Mouse (Mus musculus): Measurements from ENCODE around the gene Igfbp2.

Igfbp2 gene

DNA sequence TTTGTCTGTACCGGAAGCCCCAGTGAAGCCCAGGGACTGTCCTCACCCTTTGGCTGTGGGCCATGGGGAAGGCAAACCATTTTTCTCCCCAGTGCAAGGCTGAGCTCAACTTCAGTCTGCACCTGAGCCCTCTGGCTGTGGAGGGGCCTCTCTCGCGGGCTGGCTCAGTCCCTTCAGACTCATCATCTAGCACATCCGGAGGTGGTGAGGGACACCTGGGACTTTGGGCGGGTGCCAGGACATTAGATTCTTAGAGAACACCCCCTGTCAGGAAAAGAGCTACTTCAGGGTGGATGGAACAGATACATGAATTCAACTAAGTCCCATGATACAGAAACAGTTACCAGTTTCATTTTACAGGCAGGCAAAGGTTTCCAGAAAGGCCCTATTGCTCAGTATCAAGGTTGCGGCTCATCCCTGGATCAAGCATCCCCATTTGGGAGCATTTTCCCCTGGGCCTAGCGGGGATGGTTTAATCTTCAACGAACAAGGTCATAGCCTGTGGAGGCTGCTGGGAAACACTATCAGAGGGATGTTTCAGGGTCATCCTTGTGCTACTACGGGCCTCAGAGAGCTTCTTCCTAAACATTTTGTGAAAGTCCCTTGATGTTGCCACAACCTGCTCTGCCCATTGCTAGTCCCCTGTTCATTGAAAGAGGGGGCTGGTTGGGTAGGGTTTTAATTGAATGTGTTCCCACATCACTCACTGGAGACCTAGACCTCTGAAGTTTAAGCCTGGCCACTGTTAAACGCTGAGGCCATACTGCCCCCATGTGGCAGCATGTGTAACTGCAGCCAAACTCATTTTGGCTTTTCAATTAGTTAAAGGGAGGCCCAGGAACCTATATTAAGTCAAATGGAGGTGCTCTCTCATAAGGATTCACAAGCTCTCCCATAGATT is 30.3 kb downstream of the Igfbp2 start:
- peak; percentile 60 for DNase-seq (ENCODE audit: low read depth, low spot score)

DNA sequence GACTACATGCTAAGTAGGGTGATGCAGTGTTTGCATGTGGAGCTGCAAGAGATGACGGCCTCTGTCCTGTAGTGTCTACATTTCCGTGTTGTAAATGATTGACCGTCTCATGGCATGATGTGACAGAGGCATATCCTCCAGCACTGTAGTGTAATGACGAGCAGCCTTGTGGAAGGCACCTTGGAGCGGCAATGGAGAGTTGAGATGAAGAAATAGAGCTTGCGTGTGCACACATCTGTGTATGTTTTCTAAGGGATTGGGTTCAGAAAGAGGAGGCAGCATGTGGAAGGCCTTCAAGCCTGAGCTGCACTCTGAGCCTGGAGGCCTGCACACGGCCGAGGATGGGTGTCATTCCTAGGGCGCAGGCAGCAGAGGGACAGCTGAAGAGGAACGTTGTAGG is 31.4 kb downstream of the Igfbp2 start:
- DNase-seq (ENCODE audit: low read depth, low spot score), result no peak

DNA sequence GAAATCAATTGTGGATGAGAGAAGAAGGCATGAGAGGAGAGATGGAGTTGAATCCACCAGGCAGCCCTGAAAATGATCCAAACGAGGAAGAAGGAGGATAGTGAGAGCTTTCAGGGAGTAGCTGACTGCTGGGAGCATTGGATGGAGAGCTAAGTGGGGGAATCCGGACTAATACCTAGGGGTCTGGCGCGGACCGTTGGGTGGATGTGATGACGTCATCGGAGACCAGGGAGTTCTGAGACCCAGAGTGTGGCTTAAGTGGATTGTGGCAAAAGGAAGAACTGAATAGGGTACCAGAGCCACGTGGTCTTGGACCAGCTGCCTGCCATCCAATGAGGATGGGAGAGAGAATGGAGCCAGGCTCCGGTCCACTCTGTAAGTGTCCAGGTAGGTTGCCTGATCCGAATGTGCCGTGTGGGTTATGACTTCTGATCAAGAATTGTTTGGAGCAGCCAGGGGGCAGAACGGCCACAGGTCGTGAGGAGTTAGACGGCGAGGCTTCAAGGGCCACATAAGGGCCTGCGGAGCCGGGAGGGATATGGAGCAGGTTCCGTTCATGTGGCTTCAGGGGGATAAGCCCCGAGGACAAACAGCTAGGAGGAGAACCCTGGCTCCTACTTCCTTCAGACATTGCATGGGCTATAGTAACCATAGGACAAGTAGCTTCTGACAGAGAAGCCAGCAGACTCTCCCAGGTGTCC is 32.1 kb downstream of the Igfbp2 start:
- DNase-seq (ENCODE audit: low read depth, low spot score), result no peak

DNA sequence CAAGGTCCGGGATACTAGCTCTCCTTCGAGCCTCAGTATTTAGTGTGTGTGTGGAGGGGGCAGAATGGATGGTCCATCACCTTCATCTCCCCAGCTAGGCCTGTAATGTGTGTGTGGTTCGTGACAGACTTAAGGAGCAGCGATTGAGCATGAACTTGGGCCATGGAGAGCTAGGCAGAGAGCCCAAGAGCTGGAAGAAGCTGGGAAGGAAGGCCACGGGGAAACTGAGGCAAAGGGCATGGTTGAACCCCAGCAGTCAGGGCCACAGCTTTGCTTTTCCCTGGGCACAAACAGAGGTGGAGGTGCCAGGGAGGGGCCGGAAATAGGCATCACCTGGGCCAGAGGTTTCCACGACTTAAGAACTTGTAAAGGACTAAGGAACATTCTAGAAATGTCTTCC is 32.8 kb downstream of the Igfbp2 start:
- DNase-seq (ENCODE audit: low read depth, low spot score), result no peak

DNA sequence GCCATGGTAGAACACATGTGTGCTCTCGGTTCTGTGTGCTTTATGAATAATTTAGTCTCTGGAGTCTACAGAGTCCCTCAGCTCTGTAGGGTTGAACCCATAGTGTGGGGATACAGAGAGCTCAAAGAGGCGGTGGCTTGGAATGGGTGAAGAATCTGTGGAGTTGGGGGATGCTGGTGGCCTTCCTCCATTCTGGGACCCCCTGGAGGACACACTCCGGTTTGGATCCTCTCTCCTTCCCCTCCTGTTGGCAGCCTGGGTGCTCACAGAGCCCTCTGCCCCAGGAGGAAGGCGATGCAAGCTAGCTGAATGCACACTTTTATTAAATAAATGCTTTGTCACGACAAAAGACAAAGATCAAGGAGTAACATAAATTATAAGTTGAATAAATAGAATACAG is 33.3 kb downstream of the Igfbp2 start:
- no peak for DNase-seq (ENCODE audit: low read depth, low spot score)

DNA sequence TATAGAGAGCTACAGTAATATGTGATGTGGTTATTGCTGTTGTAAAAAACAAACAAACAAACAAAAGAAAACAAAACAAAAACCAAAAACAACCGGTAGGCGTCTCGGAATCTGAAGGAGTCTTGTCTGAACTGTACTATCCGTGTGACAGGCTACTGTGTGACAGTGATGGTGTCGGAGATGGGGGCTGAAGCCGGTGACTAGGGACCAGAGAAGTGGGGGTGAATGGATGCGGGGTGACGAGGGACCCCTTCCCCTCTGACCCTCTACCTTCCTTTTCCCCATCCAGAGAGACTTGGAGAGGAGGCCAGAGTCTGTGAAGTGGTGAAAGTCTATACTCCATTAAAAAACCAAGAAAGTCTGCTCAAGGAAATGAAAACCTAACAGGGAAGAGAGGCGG is 34.0 kb downstream of the Igfbp2 start:
- DNase-seq (ENCODE audit: low read depth, low spot score), result no peak

DNA sequence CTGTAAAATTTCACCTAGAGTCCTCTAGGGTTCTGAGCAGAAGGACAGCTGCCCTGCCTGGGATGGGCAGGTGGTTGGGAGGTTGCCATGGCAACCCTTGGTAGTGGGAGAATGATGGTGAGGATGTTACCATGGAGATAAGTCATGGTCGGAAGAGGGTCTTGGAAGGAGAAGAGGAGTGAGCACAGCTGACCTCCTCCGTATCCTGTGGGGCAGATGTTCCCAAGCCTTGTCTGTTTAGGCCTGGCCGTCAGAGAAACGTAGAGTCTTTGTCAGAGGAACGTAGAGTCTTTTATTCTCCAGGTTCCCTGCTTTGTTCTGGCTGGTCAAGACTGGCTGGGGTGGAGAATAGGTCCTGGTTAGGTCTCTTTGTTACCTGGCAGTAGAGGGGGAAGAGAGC is 34.6 kb downstream of the Igfbp2 start:
- DNase-seq (ENCODE audit: low read depth, low spot score), result no peak

DNA sequence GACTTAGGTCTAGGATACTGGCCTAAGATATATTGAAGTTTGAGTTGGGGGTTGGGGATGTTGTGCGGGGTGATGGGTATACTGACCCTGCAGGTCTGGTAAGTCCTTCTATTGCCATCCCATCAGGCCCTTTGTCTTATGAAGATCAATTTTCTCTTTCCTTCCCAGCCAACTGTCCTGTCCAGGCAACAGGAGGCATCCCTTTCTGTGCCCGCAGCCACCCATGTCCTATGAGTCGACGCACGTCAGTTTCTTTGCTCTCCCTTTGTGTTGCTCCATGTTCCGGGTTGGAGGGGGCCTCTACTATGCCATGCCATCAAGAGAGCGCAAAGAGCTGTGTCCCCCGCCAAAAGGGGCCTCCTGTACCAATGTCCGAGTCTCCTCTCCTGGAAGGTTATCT is 35.7 kb downstream of the Igfbp2 start:
- DNase-seq (ENCODE audit: low read depth, low spot score), result no peak

DNA sequence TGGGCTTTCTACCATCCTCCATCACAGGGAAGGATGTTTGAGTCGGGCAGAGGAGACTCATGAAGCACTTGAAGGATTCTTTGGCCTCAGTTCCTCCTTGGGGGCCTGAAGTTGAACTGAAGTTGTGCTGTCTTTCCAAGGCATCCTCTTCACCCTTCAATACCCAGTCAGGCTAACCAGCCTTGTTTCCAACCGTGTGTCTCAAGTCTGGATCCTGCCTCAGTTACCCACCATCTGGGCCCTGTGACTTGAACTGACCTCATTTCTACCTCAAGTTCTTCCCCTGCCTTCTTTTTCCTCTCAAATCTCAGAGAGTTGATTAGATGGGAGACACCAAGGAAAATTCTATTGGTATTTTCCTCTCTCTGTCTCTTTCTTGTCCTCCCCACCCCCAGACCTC is 36.2 kb downstream of the Igfbp2 start:
- DNase-seq (ENCODE audit: low read depth, low spot score), result no peak

DNA sequence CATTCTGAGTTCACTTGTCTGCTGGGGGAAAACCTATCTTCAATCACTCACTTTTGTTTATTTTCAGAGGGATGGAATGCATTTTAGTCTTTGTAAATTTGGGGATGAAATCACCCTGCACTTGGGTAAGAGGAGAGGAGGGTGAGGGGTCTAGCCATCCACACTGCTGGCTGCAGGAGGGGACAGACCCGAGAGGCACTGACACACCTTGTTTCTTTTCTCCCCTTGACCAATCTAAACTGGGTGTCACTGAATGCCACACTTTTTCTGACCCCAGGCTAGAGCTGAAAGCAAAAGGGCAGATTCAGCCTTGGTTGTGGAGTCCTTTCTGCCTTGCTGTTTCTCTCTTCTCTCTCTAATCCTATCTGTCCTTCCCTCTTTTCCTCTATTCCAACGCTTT is 37.4 kb downstream of the Igfbp2 start:
- no peak for DNase-seq (ENCODE audit: low read depth, low spot score)

DNA sequence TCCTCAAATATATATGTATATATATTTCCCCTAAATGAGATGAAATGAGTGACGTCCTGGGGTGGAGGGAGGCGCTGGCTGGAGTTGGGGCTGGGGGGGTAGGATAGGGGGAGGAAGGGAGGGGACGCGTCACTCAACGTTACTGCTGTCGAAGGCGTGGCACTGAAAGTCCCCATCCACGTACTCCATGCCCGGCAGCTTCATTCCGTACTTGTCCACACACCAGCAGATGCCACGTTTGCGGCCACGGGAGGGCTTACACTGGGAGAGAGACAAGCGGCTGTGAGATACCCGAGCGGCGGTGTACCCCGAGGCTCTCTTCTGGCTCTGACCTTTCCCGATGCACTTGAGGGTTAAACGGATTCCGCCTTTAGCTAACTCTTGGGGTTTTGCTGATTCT is 37.9 kb downstream of the Igfbp2 start:
- no peak for DNase-seq (ENCODE audit: low read depth, low spot score)

DNA sequence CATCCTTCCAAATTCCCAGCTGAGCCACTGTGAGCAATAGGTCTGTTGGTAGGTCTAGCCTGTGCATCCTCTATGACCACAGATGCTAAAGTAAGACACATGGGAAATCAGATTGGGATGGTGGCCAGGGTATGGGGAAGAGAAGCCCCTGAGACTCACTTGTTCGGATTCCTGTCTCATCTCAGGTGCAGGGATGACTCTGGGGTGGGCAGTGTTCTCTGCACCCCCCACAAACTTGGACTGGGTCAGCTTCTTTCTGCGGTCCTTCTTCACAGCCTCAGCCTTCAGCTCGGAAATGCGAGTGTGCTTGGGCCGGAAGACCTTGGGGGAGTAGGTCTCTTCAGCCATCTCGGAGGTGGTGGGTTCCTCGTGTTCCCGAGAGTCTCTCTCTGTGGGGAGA is 39.4 kb downstream of the Igfbp2 start:
- DNase-seq (ENCODE audit: low read depth, low spot score), result no peak

DNA sequence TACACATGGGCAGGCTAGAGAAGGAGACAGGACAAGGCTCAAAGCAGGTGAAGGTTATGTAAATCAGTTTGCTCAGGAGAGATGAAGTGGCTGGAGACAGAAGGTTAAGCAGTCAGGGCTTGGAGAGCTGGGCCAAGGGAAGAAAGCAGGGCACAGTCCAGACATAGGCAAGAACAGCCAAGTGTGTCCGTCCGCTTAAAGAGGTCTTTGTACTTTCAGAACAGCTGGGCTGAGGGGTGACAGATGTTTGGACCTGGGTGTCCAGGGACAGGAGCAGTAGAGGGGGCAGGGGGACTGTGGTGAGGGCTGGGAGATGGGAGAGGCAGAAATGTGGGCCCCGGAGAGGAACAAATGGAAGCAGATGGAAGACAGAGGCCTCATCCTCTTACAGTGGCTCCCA is 40.0 kb downstream of the Igfbp2 start:
- no peak for DNase-seq (ENCODE audit: low read depth, low spot score)

DNA sequence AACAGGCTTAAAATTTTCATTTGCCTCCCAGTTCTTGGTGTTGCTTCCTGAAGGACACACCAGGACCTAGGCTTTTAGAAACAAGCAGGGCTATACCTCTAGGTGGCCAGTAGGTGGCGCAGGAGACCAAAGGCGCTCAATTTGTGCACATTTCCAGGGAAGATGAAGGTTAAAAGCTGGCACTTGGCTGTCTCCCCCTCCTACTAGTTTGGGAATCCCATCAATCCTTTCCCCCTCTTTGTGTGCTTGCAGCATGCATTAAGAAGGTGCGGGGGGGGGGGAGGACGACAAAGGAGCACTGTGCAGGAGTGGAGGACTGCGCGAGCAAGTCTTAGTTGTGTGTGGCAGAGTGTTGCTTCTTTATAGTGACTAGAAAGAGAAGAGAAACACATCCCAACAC is 41.6 kb downstream of the Igfbp2 start:
- peak; percentile 88 for DNase-seq (ENCODE audit: low read depth, low spot score)

DNA sequence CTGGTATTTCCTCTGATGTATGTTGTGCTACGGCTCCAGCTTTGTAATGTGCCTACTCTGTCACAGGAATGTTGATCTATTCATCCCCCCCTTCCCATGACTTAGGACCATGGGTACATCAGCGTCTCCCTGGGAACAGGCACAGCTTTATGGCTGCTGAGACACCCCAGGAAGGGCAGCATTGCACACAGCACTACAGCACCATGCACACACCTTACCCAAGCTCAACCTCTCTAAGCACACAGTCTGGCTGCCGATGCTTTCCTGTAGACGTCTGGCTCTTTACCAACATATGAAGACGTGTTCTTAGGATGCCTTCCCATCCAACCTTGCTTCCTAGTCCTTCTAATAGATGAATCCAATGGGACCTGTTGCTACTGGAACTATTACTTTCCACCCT is 42.1 kb downstream of the Igfbp2 start:
- no peak for DNase-seq (ENCODE audit: low read depth, low spot score)

DNA sequence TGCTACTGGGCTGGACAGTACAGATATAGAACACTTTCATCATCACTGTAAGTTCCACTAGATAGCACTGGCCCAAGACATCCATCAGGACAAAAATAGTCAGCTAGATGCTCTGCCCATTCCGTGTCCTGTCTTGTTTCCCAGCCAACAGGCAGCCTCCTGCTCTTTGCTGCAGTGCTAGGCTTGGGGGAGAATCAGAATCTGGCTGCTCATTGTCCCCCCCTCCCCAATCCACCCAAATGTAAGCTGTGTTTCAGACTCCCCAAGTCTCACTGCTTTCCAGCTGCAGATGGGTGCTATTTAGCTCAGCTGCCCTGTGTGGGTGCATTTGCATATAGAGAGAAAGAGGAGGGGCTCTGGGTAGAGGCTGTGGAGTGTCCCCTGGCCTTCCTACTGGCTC is 43.0 kb downstream of the Igfbp2 start:
- DNase-seq (ENCODE audit: low read depth, low spot score), result peak; percentile 24

DNA sequence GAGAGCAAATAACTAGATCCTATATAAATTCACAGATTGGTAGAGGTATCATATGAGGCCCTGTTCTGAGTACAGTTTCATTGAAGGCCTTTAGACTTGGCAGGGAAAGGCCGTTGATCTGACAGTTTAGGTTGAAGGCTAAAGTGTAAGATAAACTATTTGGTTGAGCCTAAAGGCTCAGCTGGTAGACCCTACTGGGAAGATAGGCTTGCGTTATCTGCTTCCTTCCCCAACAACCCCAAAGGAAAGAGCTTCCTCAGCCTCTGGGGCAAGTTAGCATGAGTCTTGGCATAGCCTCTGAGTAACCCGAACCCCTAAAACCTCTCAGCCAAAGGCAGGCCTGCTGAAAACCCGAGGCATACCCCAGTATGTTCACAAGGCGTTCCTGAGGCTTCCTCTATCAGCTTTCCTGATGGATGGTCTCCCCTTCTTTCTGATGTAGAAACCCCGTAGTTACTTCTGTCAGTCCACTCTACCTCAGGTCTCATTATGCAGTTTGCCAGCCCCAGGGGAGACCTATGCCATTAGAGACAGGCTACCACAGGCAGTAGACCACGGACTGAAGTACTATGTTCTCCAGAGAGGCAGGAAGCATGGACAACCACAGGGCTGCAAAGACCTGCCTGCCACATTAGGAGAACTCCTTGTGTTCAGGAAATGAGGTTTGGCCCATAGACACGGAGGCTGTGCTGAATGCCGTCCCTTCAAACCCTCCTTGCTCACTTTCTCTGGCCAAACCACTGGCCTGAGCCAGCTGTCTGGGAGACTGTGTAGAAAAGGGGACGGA is 44.3 kb downstream of the Igfbp2 start:
- DNase-seq (ENCODE audit: low read depth, low spot score), result no peak

DNA sequence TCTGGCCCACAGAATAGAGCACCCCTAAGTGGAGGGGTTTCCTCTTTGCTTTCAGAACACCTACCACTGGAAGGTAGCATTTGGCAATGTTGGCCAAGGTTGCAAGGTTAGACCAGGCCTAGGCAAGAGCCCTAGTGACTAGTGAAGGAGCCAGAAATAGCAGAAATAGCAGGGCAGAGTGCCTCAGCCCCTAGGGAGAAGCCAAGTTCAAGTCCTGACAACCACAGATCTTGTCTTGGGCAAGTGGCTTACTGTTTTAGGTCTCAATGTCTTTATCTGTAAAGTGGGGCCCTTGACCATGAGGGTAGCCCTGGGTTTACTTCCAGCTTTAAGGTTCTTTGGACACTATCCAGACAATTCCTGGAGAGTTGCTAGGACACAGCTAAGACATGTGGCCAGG is 45.0 kb downstream of the Igfbp2 start:
- DNase-seq (ENCODE audit: low read depth, low spot score), result no peak

DNA sequence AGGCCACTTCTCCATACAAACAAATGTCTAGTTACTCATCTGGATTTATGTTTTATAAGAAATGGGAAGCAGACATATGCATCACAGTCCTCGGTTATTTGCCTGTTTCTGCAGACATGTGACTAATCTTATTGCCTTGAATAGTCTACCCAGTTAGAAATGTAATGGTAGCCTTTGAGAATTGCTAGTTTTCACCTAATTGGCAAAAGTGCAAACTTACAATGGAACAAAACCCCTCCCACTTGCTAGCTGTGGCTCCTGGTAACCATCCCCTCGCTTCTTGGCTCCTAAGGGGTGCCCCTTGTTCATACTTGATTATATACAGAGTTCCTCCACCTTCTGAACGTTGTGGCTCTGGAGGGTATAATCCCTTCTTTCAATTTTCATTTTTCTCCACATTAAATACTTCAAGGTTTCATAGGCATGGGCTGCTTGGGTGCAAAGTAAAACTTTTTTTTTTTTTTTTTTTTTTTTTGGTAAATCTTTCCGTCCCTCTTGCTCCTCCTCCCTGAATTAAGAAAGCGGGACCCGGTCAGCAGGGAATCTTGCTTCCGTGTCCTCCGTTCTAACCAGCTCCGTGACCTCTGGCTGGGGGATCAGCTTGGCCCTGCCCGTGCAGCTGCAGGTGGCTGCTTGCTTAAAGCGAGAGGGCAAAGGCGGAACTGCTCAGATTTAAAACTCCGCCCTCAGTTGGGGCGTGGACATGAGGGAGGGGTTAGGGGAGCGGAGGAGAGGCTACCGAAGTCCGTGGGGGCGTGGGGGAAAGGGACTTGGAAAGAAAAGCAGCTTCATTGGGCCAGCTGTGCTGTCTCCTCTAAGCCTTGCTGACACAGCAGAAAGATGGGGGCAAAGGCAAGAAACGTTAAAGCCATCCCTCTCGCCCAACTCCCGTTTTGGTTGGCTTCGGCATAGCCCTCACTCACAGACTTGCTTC is 45.6 kb downstream of the Igfbp2 start:
- DNase-seq (ENCODE audit: low read depth, low spot score), result peak; percentile 87

DNA sequence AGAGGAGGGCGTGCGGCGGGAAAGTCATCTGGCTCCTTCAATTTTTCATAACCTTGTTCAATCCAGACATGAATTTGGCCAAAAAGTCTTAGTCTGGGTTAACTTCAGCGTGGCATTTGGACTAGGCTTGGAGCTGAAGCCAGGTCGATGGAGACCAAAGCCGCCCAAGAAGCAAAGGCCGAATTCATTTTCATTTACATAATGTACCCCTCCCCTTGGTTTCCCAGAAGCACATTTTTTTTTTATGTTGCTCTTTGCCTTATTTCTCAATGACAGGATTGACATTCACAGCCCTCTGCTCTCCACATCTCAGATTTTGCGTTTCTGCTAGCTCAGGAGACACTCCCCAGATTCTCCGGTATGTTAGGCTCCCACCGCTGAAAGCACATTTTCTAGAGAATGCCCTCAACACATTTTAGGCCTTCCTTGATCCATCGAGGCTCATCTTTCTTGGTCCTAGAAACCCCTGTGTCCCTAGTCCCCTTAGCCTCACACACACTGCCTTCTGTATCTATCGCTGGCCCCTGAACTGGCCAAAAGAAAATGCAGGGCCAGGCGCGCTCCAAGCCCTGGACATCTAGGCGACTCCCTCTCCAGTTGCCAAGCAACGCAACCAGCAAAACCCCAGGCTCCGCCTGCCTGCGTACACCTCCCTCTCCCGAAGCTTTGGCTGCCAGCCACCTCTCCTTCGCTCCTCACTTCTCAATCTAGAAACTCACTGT is 46.5 kb downstream of the Igfbp2 start:
- peak; percentile 98 for DNase-seq (ENCODE audit: low read depth, low spot score)

DNA sequence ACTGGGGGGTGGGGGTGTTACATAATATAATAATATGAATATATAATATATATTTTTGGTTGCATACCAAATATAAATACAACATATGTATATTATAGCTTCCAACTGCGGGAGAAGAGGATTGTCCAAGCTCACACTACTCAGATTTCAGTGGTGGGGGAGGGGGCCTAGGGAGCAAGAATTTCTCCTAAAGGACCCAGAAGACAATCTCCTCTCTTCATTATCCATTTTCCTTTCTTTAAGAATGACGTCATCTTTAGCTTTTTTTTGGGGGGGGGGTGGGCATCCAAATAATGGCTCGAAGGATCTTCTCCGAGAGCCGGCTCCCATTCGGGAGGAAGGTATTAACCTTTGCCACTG is 47.0 kb downstream of the Igfbp2 start:
- no peak for DNase-seq (ENCODE audit: low read depth, low spot score)

Measured in brain, adult 2 months (tissue).